9 mouse cellular contexts compared by ENCODE assay signal in the genomic region with DNA sequence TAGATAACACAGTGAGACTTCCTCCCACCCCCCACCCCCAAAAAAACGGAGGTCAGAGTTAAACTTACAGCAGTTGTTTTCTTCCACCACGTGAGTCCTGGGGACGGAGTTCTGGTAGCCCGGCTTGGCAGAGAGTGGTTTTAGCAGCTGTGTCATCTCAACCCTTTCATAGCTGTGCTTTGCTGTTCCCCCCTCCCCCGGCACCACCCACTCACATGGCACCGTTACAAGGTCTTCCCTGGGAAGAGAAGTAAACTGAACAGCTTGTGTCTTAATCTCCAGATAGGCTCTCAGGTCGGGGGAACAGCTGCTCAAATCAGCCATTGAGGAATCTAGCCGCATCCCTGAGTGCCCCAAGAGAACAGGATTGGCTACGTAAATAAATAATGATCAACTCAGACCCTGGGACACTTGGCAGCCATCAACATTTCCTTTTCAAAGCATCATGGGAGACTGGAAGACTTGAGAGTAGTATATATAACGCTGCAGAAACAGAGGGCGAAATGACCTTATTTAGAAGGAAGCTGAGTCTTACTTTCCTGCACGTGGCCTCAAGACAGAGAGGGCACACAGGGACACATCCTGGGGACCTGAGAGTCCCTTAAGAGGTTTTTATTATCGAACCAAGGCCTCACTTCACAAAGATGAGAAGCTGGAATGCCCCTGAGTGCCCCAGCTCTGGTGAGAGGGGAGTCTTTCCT. TPM values are rescaled to one million over a fixed set of nuclear protein-coding genes. Genes with fewer than 3 reads are reported as not detected.
A peak's percentile ranks its signal among the peaks of the same experiment; 100 is the strongest.
DNase-seq lines count a peak whose midpoint lies in the region; ATAC-seq and TF ChIP-seq lines count a peak whose summit lies in the region.
"Had no signal": no experiment of that assay in that cellular context is flagged by ENCODE, and none has a peak within 500 bp of the region (broad histone marks: within the 10 kb centered on the region; RNA-seq: fewer than 3 reads in every experiment).

No protein-coding gene starts in this region.

- H3K9ac ChIP-seq in forebrain, embryonic 14.5 days (ENCODE audit: low read length), result no peak overlapping the region
- no peak overlapping the region for H3K9ac ChIP-seq in forebrain, embryonic 12.5 days
- H3K9ac ChIP-seq in embryonic facial prominence, embryonic 15.5 days, result no peak overlapping the region
- no peak overlapping the region for H3K9ac ChIP-seq in hindbrain, embryonic 11.5 days (ENCODE audit: low read depth, low read length)

- no peak overlapping the region for H3K27ac ChIP-seq in forebrain, embryonic 14.5 days (ENCODE audit: low read depth, low read length)
- H3K27ac ChIP-seq in forebrain, embryonic 12.5 days, result no peak overlapping the region
- peak overlapping the region; percentile 56 for H3K27ac ChIP-seq in embryonic facial prominence, embryonic 15.5 days (replicated peaks)
- 0 out of 2 replicates have a peak overlapping the region, but pooled peaks have one; percentile 53 for H3K27ac ChIP-seq in hindbrain, embryonic 11.5 days (ENCODE audit: low read depth, low read length)
- H3K27ac ChIP-seq in thymus, adult 2 months (ENCODE audit: control insufficient read depth, insufficient read depth, low read length), result no peak overlapping the region

- no peak for ATAC-seq in forebrain, embryonic 14.5 days
- no peak for ATAC-seq in forebrain, embryonic 12.5 days (ENCODE audit: low FRiP score)
- no peak for ATAC-seq in embryonic facial prominence, embryonic 15.5 days (ENCODE audit: insufficient number of reproducible peaks, low FRiP score, low TSS enrichment, low read depth)
- ATAC-seq in hindbrain, embryonic 11.5 days (ENCODE audit: low FRiP score), result no peak
- no peak for ATAC-seq in megakaryocyte, adult 5-6 weeks (ENCODE audit: poor library complexity, severe bottlenecking)

- TF ChIP-seq POLR2A in thymus, adult 2 months (IDR thresholded peaks at IDR 0.05; ENCODE audit: control insufficient read depth, extremely low read depth, insufficient read depth, low read length, poor library complexity), result no peak

- no peak for TF ChIP-seq CTCF in thymus, adult 2 months (IDR thresholded peaks at IDR 0.05; ENCODE audit: borderline replicate concordance, control insufficient read depth, extremely low read depth, insufficient read depth, low read length, poor library complexity)

- H3K27me3 ChIP-seq in forebrain, embryonic 14.5 days (replicated peaks; ENCODE audit: control insufficient read depth, insufficient read depth, low read length), result no peaks in the 10 kb centered on the region
- 0 out of 2 replicates have a peak, but pooled peaks cover 4% of the 10 kb centered on the region for H3K27me3 ChIP-seq in forebrain, embryonic 12.5 days
- H3K27me3 ChIP-seq in embryonic facial prominence, embryonic 15.5 days, result no peaks in the 10 kb centered on the region
- no peaks in the 10 kb centered on the region for H3K27me3 ChIP-seq in hindbrain, embryonic 11.5 days (ENCODE audit: control insufficient read depth, insufficient read depth, low read length)
- no peaks in the 10 kb centered on the region for H3K27me3 ChIP-seq in thymus, adult 2 months (ENCODE audit: control insufficient read depth, insufficient read depth, low read length)

- no peak overlapping the region for H3K4me3 ChIP-seq in forebrain, embryonic 14.5 days (ENCODE audit: low read depth, low read length)
- no peak overlapping the region for H3K4me3 ChIP-seq in forebrain, embryonic 12.5 days (replicated peaks)
- H3K4me3 ChIP-seq in embryonic facial prominence, embryonic 15.5 days (replicated peaks), result no peak overlapping the region
- H3K4me3 ChIP-seq in hindbrain, embryonic 11.5 days (ENCODE audit: low read depth, low read length), result no peak overlapping the region
- no peak overlapping the region for H3K4me3 ChIP-seq in thymus, adult 2 months (ENCODE audit: control insufficient read depth, insufficient read depth, low read length)

- intact Hi-C loops in left cerebral cortex, postnatal 10 days (cut with DNase I), result loop anchor here (5.0 to 10.0 kb wide), 3 partner anchors 38 to 320 kb away; a partner anchor contains a TSS

- 0 out of 2 replicates have a peak, but pooled peaks cover 2% of the 10 kb centered on the region for H3K4me1 ChIP-seq in forebrain, embryonic 14.5 days (ENCODE audit: control insufficient read depth, insufficient read depth, low read length)
- H3K4me1 ChIP-seq in forebrain, embryonic 12.5 days, result peaks cover 11% of the 10 kb centered on the region
- H3K4me1 ChIP-seq in embryonic facial prominence, embryonic 15.5 days, result 0 out of 2 replicates have a peak, but pooled peaks cover 19% of the 10 kb centered on the region
- no peaks in the 10 kb centered on the region for H3K4me1 ChIP-seq in hindbrain, embryonic 11.5 days (replicated peaks; ENCODE audit: control insufficient read depth, insufficient read depth, low read length)
- H3K4me1 ChIP-seq in thymus, adult 2 months (replicated peaks; ENCODE audit: control insufficient read depth, insufficient read depth, low read length), result peaks cover 3% of the 10 kb centered on the region

- H3K36me3 ChIP-seq in forebrain, embryonic 14.5 days (ENCODE audit: control insufficient read depth, insufficient read depth, low read length), result no peaks in the 10 kb centered on the region
- no peaks in the 10 kb centered on the region for H3K36me3 ChIP-seq in forebrain, embryonic 12.5 days (replicated peaks)
- no peaks in the 10 kb centered on the region for H3K36me3 ChIP-seq in embryonic facial prominence, embryonic 15.5 days
- H3K36me3 ChIP-seq in hindbrain, embryonic 11.5 days (ENCODE audit: control insufficient read depth, insufficient read depth, low read length), result no peaks in the 10 kb centered on the region
- H3K36me3 ChIP-seq in thymus, adult 2 months (ENCODE audit: control insufficient read depth, insufficient read depth, low read length), result no peaks in the 10 kb centered on the region

- 58% methylated on average over 13 of the region's 13 CpGs for WGBS in forebrain, embryonic 14.5 days
- 70% methylated on average over 13 of the region's 13 CpGs for WGBS in forebrain, embryonic 12.5 days
- 49% methylated on average over 13 of the region's 13 CpGs for WGBS in embryonic facial prominence, embryonic 15.5 days
- 59% methylated on average over 13 of the region's 13 CpGs for WGBS in hindbrain, embryonic 11.5 days
- 83% methylated on average over 13 of the region's 13 CpGs for WGBS in thymus, adult 2 months

- no peak overlapping the region for H3K4me2 ChIP-seq in forebrain, embryonic 14.5 days (ENCODE audit: low read length)
- H3K4me2 ChIP-seq in forebrain, embryonic 12.5 days, result no peak overlapping the region
- no peak overlapping the region for H3K4me2 ChIP-seq in embryonic facial prominence, embryonic 15.5 days (replicated peaks)
- no peak overlapping the region for H3K4me2 ChIP-seq in hindbrain, embryonic 11.5 days (replicated peaks; ENCODE audit: low read depth, low read length)

- DNase-seq in forebrain, embryonic 14.5 days (ENCODE audit: low spot score), result peak; percentile 63
- peak; percentile 14 for DNase-seq in hindbrain, embryonic 11.5 days (ENCODE audit: low spot score)
- DNase-seq in left cerebral cortex, postnatal 10 days (ENCODE audit: extremely low spot score in 1 of 2, low spot score in 2 of 2), result peak; percentile 52 to 87
- DNase-seq in ovary, adult 18-20 months (ENCODE audit: low spot score), result peak; percentile 90
- no peak for DNase-seq in thymus, adult 2 months

- H3K9me3 ChIP-seq in forebrain, embryonic 14.5 days (replicated peaks; ENCODE audit: control insufficient read depth, low read length), result no peaks in the 10 kb centered on the region; the same call in 1 of the 2 replicates
- no peaks in the 10 kb centered on the region for H3K9me3 ChIP-seq in forebrain, embryonic 12.5 days
- H3K9me3 ChIP-seq in embryonic facial prominence, embryonic 15.5 days (replicated peaks), result no peaks in the 10 kb centered on the region
- H3K9me3 ChIP-seq in hindbrain, embryonic 11.5 days (ENCODE audit: control insufficient read depth, low read length), result no peaks in the 10 kb centered on the region

RNA-seq across cellular contexts. Expression of a gene that starts 0.6 kb away (rescaled TPM):
- polyA plus RNA-seq in forebrain, embryonic 14.5 days (2014; fragmentation: Nextera tagmentation; extraction: Ambion mirVana), result 138 and 153 TPM in 2 replicates
- 174 and 176 TPM in 2 replicates for polyA plus RNA-seq in forebrain, embryonic 12.5 days (2016; fragmentation: Nextera tagmentation; extraction: Ambion mirVana)
- 154 and 161 TPM in 2 replicates for polyA plus RNA-seq in embryonic facial prominence, embryonic 15.5 days (2015; fragmentation: Nextera tagmentation; extraction: Ambion mirVana)
- polyA plus RNA-seq in hindbrain, embryonic 11.5 days (2014; fragmentation: Nextera tagmentation; extraction: Ambion mirVana), result 164 and 169 TPM in 2 replicates
- 10 to 100 TPM; 85.1 to 87.6 TPM for total RNA-seq in left cerebral cortex, postnatal 10 days (2021)
- total RNA-seq in megakaryocyte, adult 5-6 weeks (2015), result 28.6 and 32.6 TPM in 2 replicates
- 19.2 and 34.6 TPM in 2 replicates for total RNA-seq in megakaryocyte, adult 5-6 weeks (2017)
- 86.0 and 132 TPM in 2 replicates for polyA plus RNA-seq in thymus, adult 2 months (2012; rRNA removed)

RNA-seq across cellular contexts. Expression of a gene that starts 28.6 kb away (rescaled TPM):
- not detected in 2 replicates for polyA plus RNA-seq in forebrain, embryonic 14.5 days (2014; fragmentation: Nextera tagmentation; extraction: Ambion mirVana)
- polyA plus RNA-seq in forebrain, embryonic 12.5 days (2016; fragmentation: Nextera tagmentation; extraction: Ambion mirVana), result not detected in 2 replicates
- polyA plus RNA-seq in embryonic facial prominence, embryonic 15.5 days (2015; fragmentation: Nextera tagmentation; extraction: Ambion mirVana), result 0.09 and 0.16 TPM in 2 replicates
- 0.17 TPM in 1 of 2 replicates, not detected in the other for polyA plus RNA-seq in hindbrain, embryonic 11.5 days (2014; fragmentation: Nextera tagmentation; extraction: Ambion mirVana)
- under 1 TPM in 1 of 2 experiments, not detected in 1; 0.14 TPM for total RNA-seq in left cerebral cortex, postnatal 10 days (2021)
- total RNA-seq in megakaryocyte, adult 5-6 weeks (2015), result not detected in 2 replicates
- total RNA-seq in megakaryocyte, adult 5-6 weeks (2017), result 0.18 and 0.65 TPM in 2 replicates
- 0.19 and 0.24 TPM in 2 replicates for polyA plus RNA-seq in thymus, adult 2 months (2012; rRNA removed)
- total RNA-seq: neutrophil, adult 5-6 weeks had no signal

RNA-seq across cellular contexts. Expression of a gene that starts 36.1 kb away (rescaled TPM):
- 2.2 and 2.7 TPM in 2 replicates for polyA plus RNA-seq in forebrain, embryonic 14.5 days (2014; fragmentation: Nextera tagmentation; extraction: Ambion mirVana)
- 2.0 and 3.3 TPM in 2 replicates for polyA plus RNA-seq in forebrain, embryonic 12.5 days (2016; fragmentation: Nextera tagmentation; extraction: Ambion mirVana)
- polyA plus RNA-seq in embryonic facial prominence, embryonic 15.5 days (2015; fragmentation: Nextera tagmentation; extraction: Ambion mirVana), result 12.3 and 12.5 TPM in 2 replicates
- 8.1 and 10.0 TPM in 2 replicates for polyA plus RNA-seq in hindbrain, embryonic 11.5 days (2014; fragmentation: Nextera tagmentation; extraction: Ambion mirVana)
- total RNA-seq in left cerebral cortex, postnatal 10 days (2021), result 1 to 10 TPM; 4.3 to 5.2 TPM
- total RNA-seq in megakaryocyte, adult 5-6 weeks (2015), result 0.60 and 2.2 TPM in 2 replicates
- 1.7 and 2.1 TPM in 2 replicates for total RNA-seq in megakaryocyte, adult 5-6 weeks (2017)
- polyA plus RNA-seq in thymus, adult 2 months (2012; rRNA removed), result 12.9 and 15.7 TPM in 2 replicates
- total RNA-seq: neutrophil, adult 5-6 weeks had no signal

Comparison
In these comparisons a context has a peak if more than half of its experiments do, and no peak if none do; other contexts are left out.
1. H3K27ac ChIP-seq: peak in embryonic facial prominence, embryonic 15.5 days (single experiment) and hindbrain, embryonic 11.5 days (single experiment); none in forebrain, embryonic 14.5 days (single experiment), forebrain, embryonic 12.5 days (single experiment) and thymus, adult 2 months (single experiment).